Mouse (Mus musculus) liver, embryonic 14.5 days (tissue): ENCODE data around the gene Trpm4.

ENCODE experiments used
- CTCF ChIP-seq: IDR thresholded peaks from 2 replicates; pipeline ENCODE4 v1.5.1; 2016; ENCODE audit warnings: antibody characterized with exemption, low read depth, control low read depth
- EP300 ChIP-seq: IDR thresholded peaks from 2 replicates; pipeline ENCODE4 v1.6.1; 2016; ENCODE audit warnings: antibody characterized with exemption, low read depth

DNA sequence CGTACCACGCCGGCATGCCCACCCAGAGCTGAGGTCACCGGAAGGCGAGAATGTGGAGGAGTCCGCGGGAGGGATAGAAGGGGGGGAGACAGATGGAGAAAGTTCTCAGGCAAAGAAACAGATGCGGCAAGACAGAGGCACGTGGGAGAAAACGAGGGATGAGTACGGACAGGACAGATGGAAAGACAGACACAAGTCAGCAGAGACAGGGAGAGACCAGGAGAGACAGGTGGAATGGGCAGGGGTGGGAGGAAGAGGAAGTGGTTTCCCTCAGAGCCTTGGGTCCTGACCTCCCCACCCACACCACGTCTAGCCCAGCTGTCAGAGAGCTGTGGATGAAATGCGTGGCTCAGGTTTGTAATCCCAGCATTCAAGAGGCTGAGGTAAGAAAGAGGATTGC, 13.3 kb upstream of the Trpm4 start:
- TF ChIP-seq CTCF (no peak), EP300 (no peak)
